ENCODE assay signal across 30 mouse cellular contexts in the genomic region with DNA sequence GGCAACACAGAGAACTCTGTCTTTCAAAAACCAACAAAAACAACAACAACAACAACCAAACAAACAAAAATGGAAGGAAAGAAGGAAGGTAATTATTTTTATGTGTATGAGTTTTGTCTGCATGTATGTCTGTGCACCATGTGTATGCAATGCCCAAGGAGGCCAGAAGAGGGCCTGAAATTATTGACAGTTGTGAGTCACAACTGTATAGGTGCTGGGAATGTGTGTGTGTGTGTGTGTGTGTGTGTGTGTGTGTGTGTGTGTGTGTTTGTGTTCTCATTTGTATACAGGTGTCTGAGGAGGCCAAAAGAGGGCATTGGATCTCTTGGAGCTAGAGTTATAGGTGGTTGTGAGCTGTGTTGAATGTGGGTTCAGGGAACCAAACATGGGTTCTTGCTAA. TPM values are rescaled to one million over a fixed set of nuclear protein-coding genes. Genes with fewer than 3 reads are reported as not detected.
DNase-seq lines count a peak whose midpoint lies in the region; ATAC-seq and TF ChIP-seq lines count a peak whose summit lies in the region.
"Had no signal": no experiment of that assay in that cellular context is flagged by ENCODE, and none has a peak within 500 bp of the region (broad histone marks: within the 10 kb centered on the region; RNA-seq: fewer than 3 reads in every experiment).

No protein-coding gene starts in this region.

- no peak overlapping the region for H3K27ac ChIP-seq in liver, postnatal 0 days (ENCODE audit: low read depth)
- no peak overlapping the region for H3K27ac ChIP-seq in liver, embryonic 12.5 days
- H3K27ac ChIP-seq in intestine, embryonic 16.5 days (ENCODE audit: low read length) = peak overlapping the region; percentile 84
- H3K27ac ChIP-seq in neural tube, embryonic 15.5 days (replicated peaks) = no peak overlapping the region
- H3K27ac ChIP-seq: forebrain, embryonic 13.5 days; heart, embryonic 13.5 days; hindbrain, embryonic 12.5 days; limb, embryonic 13.5 days; liver, embryonic 15.5 days; midbrain, embryonic 15.5 days; neural tube, embryonic 13.5 days had no signal

- peak; percentile 35 for TF ChIP-seq CTCF in liver, postnatal 0 days (IDR thresholded peaks at IDR 0.05; ENCODE audit: low read depth)

- ATAC-seq in liver, postnatal 0 days = no peak
- ATAC-seq in liver, embryonic 12.5 days = no peak
- no peak for ATAC-seq in intestine, embryonic 16.5 days
- ATAC-seq in neural tube, embryonic 15.5 days (ENCODE audit: low FRiP score) = no peak
- ATAC-seq: forebrain, embryonic 13.5 days; midbrain, embryonic 15.5 days had no signal

- peaks cover 17% of the 10 kb centered on the region for H3K4me1 ChIP-seq in liver, postnatal 0 days (ENCODE audit: insufficient read depth)
- peaks cover 30% of the 10 kb centered on the region for H3K4me1 ChIP-seq in liver, embryonic 12.5 days
- H3K4me1 ChIP-seq in intestine, embryonic 16.5 days (ENCODE audit: control insufficient read depth, insufficient read depth, low read length) = peaks cover 46% of the 10 kb centered on the region
- H3K4me1 ChIP-seq in neural tube, embryonic 15.5 days = peaks cover 22% of the 10 kb centered on the region

- H3K36me3 ChIP-seq in liver, postnatal 0 days (replicated peaks; ENCODE audit: insufficient read depth, low read length) = no peaks in the 10 kb centered on the region
- H3K36me3 ChIP-seq in liver, embryonic 12.5 days = no peaks in the 10 kb centered on the region
- no peaks in the 10 kb centered on the region for H3K36me3 ChIP-seq in intestine, embryonic 16.5 days (ENCODE audit: control insufficient read depth, insufficient read depth, low read length)
- no peaks in the 10 kb centered on the region for H3K36me3 ChIP-seq in neural tube, embryonic 15.5 days
- H3K36me3 ChIP-seq: G1E; heart, embryonic 13.5 days; hindbrain, embryonic 12.5 days; limb, embryonic 13.5 days; liver, embryonic 15.5 days; midbrain, embryonic 15.5 days; neural tube, embryonic 13.5 days had no signal

- no peaks in the 10 kb centered on the region for H3K9me3 ChIP-seq in liver, postnatal 0 days (ENCODE audit: low read length)
- H3K9me3 ChIP-seq in liver, embryonic 12.5 days (replicated peaks) = no peaks in the 10 kb centered on the region
- no peaks in the 10 kb centered on the region for H3K9me3 ChIP-seq in intestine, embryonic 16.5 days (ENCODE audit: control insufficient read depth, low read length)
- no peaks in the 10 kb centered on the region for H3K9me3 ChIP-seq in neural tube, embryonic 15.5 days (replicated peaks)
- H3K9me3 ChIP-seq: forebrain, embryonic 13.5 days; G1E; heart, embryonic 13.5 days; hindbrain, embryonic 12.5 days; limb, embryonic 13.5 days; liver, embryonic 15.5 days; midbrain, embryonic 15.5 days; neural tube, embryonic 13.5 days had no signal

- peak; percentile 73 for DNase-seq in heart, adult 11 months
- DNase-seq in heart, adult 9 months (ENCODE audit: low spot score in 2 of 2) = no peak
- DNase-seq in liver, postnatal 0 days = no peak
- peak; percentile 10 to 24 for DNase-seq in B cell, adult 2 months
- DNase-seq in adrenal gland, adult 2 months = no peak
- DNase-seq: adrenal gland, postnatal 14 days; cerebellum, adult 2 months; cerebellum, postnatal 36 days; embryo, embryonic 11 days; heart, postnatal 14 days; kidney, adult 9 months; kidney, postnatal 25 days; layer of hippocampus, adult 9-11 months; lung, postnatal 36 days; right cerebral cortex, adult 18-20 months; thymus, adult 2 months; thymus, postnatal 4 days had no signal

- TF ChIP-seq EP300 in liver, postnatal 0 days (IDR thresholded peaks at IDR 0.05; ENCODE audit: low read depth) = no peak

- H3K9ac ChIP-seq in liver, postnatal 0 days (replicated peaks) = no peak overlapping the region
- no peak overlapping the region for H3K9ac ChIP-seq in liver, embryonic 12.5 days
- H3K9ac ChIP-seq in intestine, embryonic 16.5 days (ENCODE audit: low read depth, low read length) = no peak overlapping the region
- no peak overlapping the region for H3K9ac ChIP-seq in neural tube, embryonic 15.5 days (replicated peaks)
- H3K9ac ChIP-seq: forebrain, embryonic 13.5 days; heart, embryonic 13.5 days; hindbrain, embryonic 12.5 days; limb, embryonic 13.5 days; liver, embryonic 15.5 days; midbrain, embryonic 15.5 days; neural tube, embryonic 13.5 days had no signal

- peaks cover 14% of the 10 kb centered on the region for H3K27me3 ChIP-seq in liver, postnatal 0 days (ENCODE audit: insufficient read depth, low read length)
- peaks cover 29% of the 10 kb centered on the region for H3K27me3 ChIP-seq in liver, embryonic 12.5 days (replicated peaks)
- no peaks in the 10 kb centered on the region for H3K27me3 ChIP-seq in intestine, embryonic 16.5 days (replicated peaks; ENCODE audit: control insufficient read depth, insufficient read depth, low read length)
- H3K27me3 ChIP-seq in neural tube, embryonic 15.5 days (replicated peaks) = peaks cover 4% of the 10 kb centered on the region
- H3K27me3 ChIP-seq: heart, embryonic 13.5 days; limb, embryonic 13.5 days had no signal

- H3K4me3 ChIP-seq in liver, postnatal 0 days (ENCODE audit: low read depth, low read length) = no peak overlapping the region
- no peak overlapping the region for H3K4me3 ChIP-seq in liver, embryonic 12.5 days
- H3K4me3 ChIP-seq in intestine, embryonic 16.5 days (ENCODE audit: low read length) = no peak overlapping the region
- H3K4me3 ChIP-seq in neural tube, embryonic 15.5 days (replicated peaks) = no peak overlapping the region
- H3K4me3 ChIP-seq: forebrain, embryonic 13.5 days; heart, embryonic 13.5 days; hindbrain, embryonic 12.5 days; limb, embryonic 13.5 days; liver, embryonic 15.5 days; midbrain, embryonic 15.5 days; myocyte; neural tube, embryonic 13.5 days had no signal

- no peak overlapping the region for H3K4me2 ChIP-seq in liver, postnatal 0 days (ENCODE audit: low read depth, low read length)
- no peak overlapping the region for H3K4me2 ChIP-seq in liver, embryonic 12.5 days
- no peak overlapping the region for H3K4me2 ChIP-seq in intestine, embryonic 16.5 days (ENCODE audit: low read depth, low read length)
- H3K4me2 ChIP-seq in neural tube, embryonic 15.5 days = no peak overlapping the region
- H3K4me2 ChIP-seq: forebrain, embryonic 13.5 days; heart, embryonic 13.5 days; hindbrain, embryonic 12.5 days; limb, embryonic 13.5 days; liver, embryonic 15.5 days; midbrain, embryonic 15.5 days; neural tube, embryonic 13.5 days had no signal

RNA-seq across cellular contexts. Expression of a gene that starts 6.0 kb away (rescaled TPM):
- 5.7 and 5.9 TPM in 2 replicates for polyA plus RNA-seq in liver, postnatal 0 days (2015; fragmentation: Nextera tagmentation; extraction: Ambion mirVana)
- polyA plus RNA-seq in liver, embryonic 12.5 days (2016; fragmentation: Nextera tagmentation; extraction: Ambion mirVana) = 14.2 and 15.7 TPM in 2 replicates
- polyA plus RNA-seq in intestine, embryonic 16.5 days (2015; fragmentation: Nextera tagmentation; extraction: Ambion mirVana) = 29.9 and 31.2 TPM in 2 replicates
- total RNA-seq in adrenal gland, adult 2 months (2021) = 10 to 100 TPM; 44.3 to 68.9 TPM
- polyA plus RNA-seq in adrenal gland, adult 2 months (2012; rRNA removed) = 54.6 and 59.9 TPM in 2 replicates
- polyA plus RNA-seq in neural tube, embryonic 15.5 days (2015; fragmentation: Nextera tagmentation; extraction: Ambion mirVana) = 6.9 and 11.5 TPM in 2 replicates
- total RNA-seq: megakaryocyte-erythroid progenitor cell, adult 5-6 weeks had no signal

RNA-seq across cellular contexts. Expression of a gene that starts 10.5 kb away (rescaled TPM):
- polyA plus RNA-seq in liver, postnatal 0 days (2015; fragmentation: Nextera tagmentation; extraction: Ambion mirVana) = 2.9 and 3.2 TPM in 2 replicates
- 5.0 and 5.8 TPM in 2 replicates for polyA plus RNA-seq in liver, embryonic 12.5 days (2016; fragmentation: Nextera tagmentation; extraction: Ambion mirVana)
- polyA plus RNA-seq in intestine, embryonic 16.5 days (2015; fragmentation: Nextera tagmentation; extraction: Ambion mirVana) = 14.7 and 15.7 TPM in 2 replicates
- 10 to 100 TPM in 1 of 2 experiments, 1 to 10 TPM in 1; 7.3 to 12.4 TPM for total RNA-seq in adrenal gland, adult 2 months (2021)
- 30.4 and 33.0 TPM in 2 replicates for polyA plus RNA-seq in adrenal gland, adult 2 months (2012; rRNA removed)
- polyA plus RNA-seq in neural tube, embryonic 15.5 days (2015; fragmentation: Nextera tagmentation; extraction: Ambion mirVana) = 26.5 and 26.8 TPM in 2 replicates

RNA-seq across cellular contexts. Expression of a gene that starts 29.7 kb away (rescaled TPM):
- 7.5 and 9.2 TPM in 2 replicates for polyA plus RNA-seq in liver, postnatal 0 days (2015; fragmentation: Nextera tagmentation; extraction: Ambion mirVana)
- polyA plus RNA-seq in liver, embryonic 12.5 days (2016; fragmentation: Nextera tagmentation; extraction: Ambion mirVana) = 16.8 and 18.7 TPM in 2 replicates
- 61.2 and 68.0 TPM in 2 replicates for polyA plus RNA-seq in intestine, embryonic 16.5 days (2015; fragmentation: Nextera tagmentation; extraction: Ambion mirVana)
- total RNA-seq in adrenal gland, adult 2 months (2021) = 10 to 100 TPM; 28.3 to 41.4 TPM
- 108 TPM in 2 replicates for polyA plus RNA-seq in adrenal gland, adult 2 months (2012; rRNA removed)
- polyA plus RNA-seq in neural tube, embryonic 15.5 days (2015; fragmentation: Nextera tagmentation; extraction: Ambion mirVana) = 14.0 and 26.0 TPM in 2 replicates

RNA-seq across cellular contexts. Expression of a gene that starts 36.4 kb away (rescaled TPM):
- polyA plus RNA-seq in liver, postnatal 0 days (2015; fragmentation: Nextera tagmentation; extraction: Ambion mirVana) = 24.1 and 28.2 TPM in 2 replicates
- 125 and 128 TPM in 2 replicates for polyA plus RNA-seq in liver, embryonic 12.5 days (2016; fragmentation: Nextera tagmentation; extraction: Ambion mirVana)
- 106 and 113 TPM in 2 replicates for polyA plus RNA-seq in intestine, embryonic 16.5 days (2015; fragmentation: Nextera tagmentation; extraction: Ambion mirVana)
- total RNA-seq in adrenal gland, adult 2 months (2021) = 100 to 1,000 TPM; 135 to 172 TPM
- polyA plus RNA-seq in adrenal gland, adult 2 months (2012; rRNA removed) = 138 and 150 TPM in 2 replicates
- polyA plus RNA-seq in neural tube, embryonic 15.5 days (2015; fragmentation: Nextera tagmentation; extraction: Ambion mirVana) = 90.7 and 94.3 TPM in 2 replicates

RNA-seq across cellular contexts. Expression of a gene that starts 49.4 kb away (rescaled TPM):
- polyA plus RNA-seq in liver, postnatal 0 days (2015; fragmentation: Nextera tagmentation; extraction: Ambion mirVana) = 9.1 and 9.5 TPM in 2 replicates
- 11.9 and 12.5 TPM in 2 replicates for polyA plus RNA-seq in liver, embryonic 12.5 days (2016; fragmentation: Nextera tagmentation; extraction: Ambion mirVana)
- 9.5 and 10.7 TPM in 2 replicates for polyA plus RNA-seq in intestine, embryonic 16.5 days (2015; fragmentation: Nextera tagmentation; extraction: Ambion mirVana)
- 10 to 100 TPM in 1 of 2 experiments, 1 to 10 TPM in 1; 9.6 to 15.3 TPM for total RNA-seq in adrenal gland, adult 2 months (2021)
- 29.8 and 37.9 TPM in 2 replicates for polyA plus RNA-seq in adrenal gland, adult 2 months (2012; rRNA removed)
- polyA plus RNA-seq in neural tube, embryonic 15.5 days (2015; fragmentation: Nextera tagmentation; extraction: Ambion mirVana) = 29.0 and 29.5 TPM in 2 replicates

Comparison
In these comparisons a context has a peak if more than half of its experiments do, and no peak if none do; other contexts are left out.
1. DNase-seq: peak in heart, adult 11 months (single experiment) and B cell, adult 2 months (2 of 2); none in heart, adult 9 months (0 of 2), liver, postnatal 0 days (single experiment) and adrenal gland, adult 2 months (single experiment).